24 mouse cellular contexts compared by ENCODE assay signal in the genomic region with DNA sequence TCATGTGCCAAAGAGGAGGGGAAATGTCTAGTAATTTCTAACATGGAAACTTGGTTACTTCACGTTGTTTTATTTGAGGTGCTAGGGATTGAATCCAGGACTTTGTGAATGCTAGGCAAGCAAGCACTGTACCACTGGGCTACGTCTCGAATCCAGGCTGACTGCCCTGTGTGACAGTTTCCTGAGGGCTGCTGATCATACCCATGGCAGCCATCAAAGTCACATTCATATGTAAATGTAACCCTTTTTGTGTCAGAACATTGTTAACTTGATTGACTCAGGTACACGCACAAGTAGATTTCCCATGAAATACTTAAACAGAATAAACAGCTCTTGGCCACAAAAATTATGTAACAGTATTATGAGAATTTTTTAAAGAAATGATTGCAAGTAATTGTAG. TPM values are rescaled to one million over a fixed set of nuclear protein-coding genes. Genes with fewer than 3 reads are reported as not detected.
"Had no signal": no experiment of that assay in that cellular context is flagged by ENCODE, and none has a peak within 500 bp of the region (broad histone marks: within the 10 kb centered on the region; RNA-seq: fewer than 3 reads in every experiment).

No protein-coding gene starts in this region.

- H3K4me1 ChIP-seq: lung, embryonic 15.5 days; megakaryocyte, embryonic 14.5 days; midbrain, embryonic 10.5 days; midbrain, embryonic 12.5 days; neural tube, embryonic 13.5 days; stomach, embryonic 15.5 days had no signal

- ATAC-seq: liver, postnatal 0 days; lung, postnatal 0 days; midbrain, embryonic 16.5 days had no signal

- H3K9ac ChIP-seq: liver, postnatal 0 days; lung, embryonic 15.5 days; midbrain, embryonic 12.5 days; neural tube, embryonic 13.5 days; stomach, embryonic 15.5 days had no signal

- DNase-seq: liver, postnatal 0 days; lung, adult 2 months; lung, postnatal 14 days; lung, postnatal 36 days; midbrain, embryonic 14.5 days; right cerebral cortex, postnatal 14 days; thymus, adult 2 months; thymus, postnatal 25 days; thymus, postnatal 4 days had no signal

- H3K27ac ChIP-seq: lung, embryonic 15.5 days; macrophage; midbrain, embryonic 10.5 days; midbrain, embryonic 12.5 days; neural tube, embryonic 13.5 days; stomach, embryonic 15.5 days; stomach, postnatal 0 days had no signal

- H3K4me2 ChIP-seq: lung, embryonic 15.5 days; midbrain, embryonic 12.5 days; neural tube, embryonic 13.5 days; stomach, embryonic 15.5 days had no signal

- H3K27me3 ChIP-seq: lung, embryonic 15.5 days; midbrain, embryonic 12.5 days; neural tube, embryonic 13.5 days; stomach, embryonic 15.5 days had no signal

- H3K36me3 ChIP-seq: lung, embryonic 15.5 days; midbrain, embryonic 10.5 days; midbrain, embryonic 12.5 days; neural tube, embryonic 13.5 days; stomach, embryonic 15.5 days had no signal

- H3K9me3 ChIP-seq: lung, embryonic 15.5 days; midbrain, embryonic 10.5 days; stomach, embryonic 15.5 days had no signal

- H3K4me3 ChIP-seq: lung, embryonic 15.5 days; megakaryocyte, embryonic 14.5 days; midbrain, embryonic 10.5 days; midbrain, embryonic 12.5 days; myocyte; neural tube, embryonic 13.5 days; stomach, embryonic 15.5 days had no signal

RNA-seq across cellular contexts. Expression of a gene that starts 23.0 kb away (rescaled TPM):
- total RNA-seq: megakaryocyte progenitor cell, adult 5-6 weeks; neutrophil, adult 5-6 weeks had no signal
- polyA plus RNA-seq: liver, postnatal 0 days; lung, adult 2 months; lung, embryonic 15.5 days; lung, postnatal 0 days; spleen, adult 2 months; stomach, postnatal 0 days; thymus, adult 2 months; urinary bladder, adult 2 months had no signal
